Mouse (Mus musculus): ENCODE measurements around the gene Mical3.

GRCm38 (mm10) chr6:121043434-121044189 is 87.2 kb downstream of the Mical3 start:
- TF ChIP-seq CTCF (IDR thresholded peaks at IDR 0.05; ENCODE audit: control insufficient read depth, insufficient read depth, insufficient read length) (no peak), MAX (IDR thresholded peaks at IDR 0.05) (no peak), USF1 (IDR thresholded peaks at IDR 0.05; ENCODE audit: low read depth) (no peak)

Data from C2C12 (cell line).